Mouse (Mus musculus) embryo, embryonic 11 days (tissue): ENCODE results near the gene Exoc3l2.

Source experiments
- DNase-seq: peaks from one replicate; pipeline ENCODE4 v3.0.0-alpha.2; 2015

Gene Exoc3l2

DNA sequence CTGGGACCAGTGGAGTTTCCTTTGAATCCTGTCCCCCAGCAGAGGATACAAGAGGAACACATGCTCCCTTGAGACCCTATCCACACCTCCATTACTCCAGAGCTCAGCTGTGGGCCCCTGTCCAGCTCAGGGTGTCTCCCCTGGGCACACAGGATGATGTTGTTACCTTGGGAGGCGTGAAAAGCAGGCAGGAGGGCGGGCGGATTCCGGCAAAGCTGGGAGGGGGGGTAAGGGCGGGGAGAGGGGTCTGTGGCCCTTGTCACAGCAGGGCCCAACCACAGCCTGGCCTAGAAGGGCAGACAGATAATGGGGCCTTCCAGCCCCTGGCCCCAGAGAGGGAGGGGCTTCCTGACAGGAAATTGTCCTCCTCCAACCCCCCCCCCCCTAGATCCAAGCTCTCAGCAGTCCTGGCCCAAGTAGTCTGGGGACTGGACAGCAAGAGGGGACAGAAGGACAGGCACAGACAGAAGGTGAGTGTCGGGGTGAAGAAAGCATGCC, at the start of gene Exoc3l2:
Exoc3l2 (plus strand) TSS at position 448 of the 498 bp plus-strand sequence.
- no peak for DNase-seq

GRCm38 (mm10) chr7:19413525-19413924, 49.6 kb upstream of the Exoc3l2 start:
- DNase-seq, result no peak

- no peak for DNase-seq
Observed at GRCm38 (mm10) chr7:19416590-19416989, 46.5 kb upstream of the Exoc3l2 start.

GRCm38 (mm10) chr7:19420121-19420520, 43.0 kb upstream of the Exoc3l2 start:
- no peak for DNase-seq

DNA sequence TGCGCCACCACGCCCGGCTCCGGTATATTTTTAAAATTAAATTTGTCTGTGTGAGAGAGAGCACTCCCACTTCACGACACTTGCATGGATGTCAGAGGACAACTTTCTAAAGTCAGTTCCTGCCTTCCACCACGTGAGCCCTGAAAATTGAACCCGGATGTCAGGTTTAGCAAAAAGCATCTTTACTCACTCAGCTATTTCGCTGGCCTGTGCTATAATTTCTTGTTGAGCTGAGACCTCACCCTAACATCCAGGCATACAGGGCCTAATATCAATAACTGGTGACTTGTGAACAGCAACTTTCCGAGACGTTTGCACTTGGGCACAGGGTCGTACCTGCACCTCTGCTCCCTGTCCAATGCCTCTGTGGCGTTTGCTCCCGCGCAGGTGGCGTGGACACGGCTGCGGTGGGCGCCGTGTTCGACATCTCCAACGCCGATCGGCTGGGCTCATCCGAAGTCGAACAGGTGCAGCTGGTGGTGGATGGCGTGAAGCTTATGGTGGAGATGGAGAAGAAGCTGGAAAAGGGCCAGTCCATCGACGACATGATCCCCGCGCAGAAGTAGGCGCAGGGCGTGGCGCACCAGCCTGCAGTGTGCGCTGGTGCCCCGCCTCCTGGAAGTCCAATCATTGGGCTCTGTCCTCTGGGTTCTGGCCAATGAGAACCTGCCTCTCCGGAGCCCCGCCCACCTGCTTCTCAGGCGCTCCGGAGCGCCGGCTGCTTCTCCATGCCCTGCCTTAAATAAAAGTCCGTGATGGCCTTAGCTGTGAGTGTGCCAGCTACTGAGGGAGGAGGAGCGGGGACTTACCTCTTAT, 42.1 kb upstream of the Exoc3l2 start:
- peak; percentile 94 for DNase-seq

GRCm38 (mm10) chr7:19423083-19423482, 40.0 kb upstream of the Exoc3l2 start:
- no peak for DNase-seq

DNA sequence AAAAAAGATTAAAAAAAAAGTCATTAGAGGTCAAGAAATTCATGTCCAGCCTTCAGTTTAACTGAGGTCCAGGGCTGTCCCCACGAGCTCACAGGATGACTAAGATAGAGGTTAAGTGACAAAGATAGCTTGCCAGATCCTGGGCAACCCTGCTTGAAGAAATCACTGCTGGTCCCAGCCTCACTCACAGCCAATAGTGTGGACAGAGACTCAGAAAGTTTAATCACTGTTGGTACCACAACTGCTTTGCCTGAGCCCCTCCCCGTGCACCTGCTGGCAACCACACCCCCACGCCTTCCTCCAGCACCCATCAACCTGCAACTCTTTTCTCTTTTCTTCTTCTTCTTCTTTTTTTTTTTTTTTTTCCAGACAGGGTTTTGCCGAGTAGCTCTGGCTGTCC, 39.1 kb upstream of the Exoc3l2 start:
- no peak for DNase-seq

DNA sequence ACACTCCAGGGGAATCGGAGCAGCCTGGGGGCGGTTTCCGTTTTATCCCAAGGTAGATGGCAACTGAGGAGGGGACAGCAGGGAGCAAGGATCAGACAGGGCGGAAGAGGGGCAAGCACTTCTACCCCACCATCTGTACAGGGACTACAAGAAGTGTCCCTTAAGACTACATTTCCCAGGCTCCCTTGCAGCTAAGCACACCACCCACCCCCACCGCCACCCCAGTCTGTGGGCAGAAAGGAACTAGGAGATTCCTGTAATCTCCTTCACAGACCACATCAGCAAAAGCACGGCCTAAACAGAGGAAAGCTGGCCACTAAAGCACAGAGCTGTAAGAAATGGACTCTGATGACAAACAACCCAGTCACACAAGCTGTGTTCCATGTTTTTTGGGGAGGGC, 36.8 kb upstream of the Exoc3l2 start:
- no peak for DNase-seq

- no peak for DNase-seq
Observed at GRCm38 (mm10) chr7:19426888-19427287, 36.2 kb upstream of the Exoc3l2 start.

DNA sequence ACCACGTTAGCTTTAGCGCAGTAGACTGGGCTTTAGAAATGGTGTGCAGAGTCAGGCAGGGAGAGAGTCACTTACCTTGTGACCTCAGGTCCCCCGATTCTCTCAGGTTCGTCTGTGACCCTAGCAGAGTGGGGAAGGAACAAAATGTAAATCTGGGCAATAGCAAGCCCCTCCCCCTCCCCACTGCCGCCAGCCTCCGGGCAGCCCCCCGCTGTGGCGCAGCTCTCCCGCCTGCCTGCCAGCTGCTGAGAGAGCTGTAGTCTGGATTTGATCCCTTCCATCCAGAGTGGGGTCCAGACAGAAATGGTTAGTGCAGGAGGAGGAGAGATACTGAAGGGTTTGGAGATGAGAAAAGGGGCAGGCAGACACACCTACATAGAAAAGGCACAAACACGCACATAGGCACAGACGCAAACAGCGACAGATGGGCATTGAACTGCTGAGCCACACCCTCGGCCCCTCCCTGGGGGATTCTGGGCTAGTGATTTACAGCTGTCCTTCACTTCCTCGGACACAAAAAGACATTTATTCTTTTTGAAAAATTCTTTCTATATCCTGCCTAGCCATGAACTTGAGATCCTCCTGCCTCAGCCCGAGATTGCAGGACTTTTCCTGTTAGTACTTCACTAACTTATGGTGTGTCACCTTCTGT, 35.0 kb upstream of the Exoc3l2 start:
- DNase-seq, result no peak

- peak; percentile 21 for DNase-seq
Observed at GRCm38 (mm10) chr7:19429726-19430125, 33.4 kb upstream of the Exoc3l2 start.

- no peak for DNase-seq
Observed at GRCm38 (mm10) chr7:19430402-19430801, 32.7 kb upstream of the Exoc3l2 start.

DNA sequence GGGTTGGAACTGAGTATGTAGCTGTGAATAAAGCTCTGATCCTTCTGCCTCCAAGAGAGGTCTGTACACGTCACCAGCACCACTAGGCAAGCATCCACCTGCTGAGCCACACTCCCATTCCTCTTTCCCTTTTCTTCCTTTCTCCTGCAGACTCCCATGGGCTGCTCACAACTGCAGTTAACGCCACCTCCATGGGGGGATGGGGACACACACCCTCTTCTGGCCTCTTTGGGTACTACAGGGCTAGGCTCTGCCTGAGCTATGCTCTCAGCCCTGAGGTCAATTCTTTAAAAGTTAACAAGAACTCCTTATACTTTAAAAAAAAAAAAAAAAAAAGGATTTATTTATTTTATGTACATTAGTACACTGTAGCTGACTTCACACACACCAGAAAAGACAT, 30.7 kb upstream of the Exoc3l2 start:
- DNase-seq, result no peak

DNA sequence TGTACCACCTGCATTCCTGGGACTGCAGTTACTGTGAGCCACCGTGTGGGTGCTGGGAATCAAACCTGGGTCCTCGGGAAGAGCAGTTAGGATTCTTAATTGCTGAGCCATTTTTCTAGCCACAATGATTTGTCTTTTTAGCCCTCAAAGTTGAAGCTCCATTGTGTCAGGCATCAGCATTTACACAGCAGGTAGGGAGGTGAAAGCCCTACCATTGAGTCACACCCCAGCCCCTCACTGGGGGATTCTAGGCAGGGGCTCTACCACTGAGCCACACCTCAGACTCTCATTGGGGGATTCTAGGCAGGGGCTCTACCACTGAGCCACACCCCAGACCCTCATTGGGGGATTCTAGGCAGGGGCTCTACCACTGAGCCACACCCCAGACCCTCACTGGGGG, 26.9 kb upstream of the Exoc3l2 start:
- no peak for DNase-seq

DNA sequence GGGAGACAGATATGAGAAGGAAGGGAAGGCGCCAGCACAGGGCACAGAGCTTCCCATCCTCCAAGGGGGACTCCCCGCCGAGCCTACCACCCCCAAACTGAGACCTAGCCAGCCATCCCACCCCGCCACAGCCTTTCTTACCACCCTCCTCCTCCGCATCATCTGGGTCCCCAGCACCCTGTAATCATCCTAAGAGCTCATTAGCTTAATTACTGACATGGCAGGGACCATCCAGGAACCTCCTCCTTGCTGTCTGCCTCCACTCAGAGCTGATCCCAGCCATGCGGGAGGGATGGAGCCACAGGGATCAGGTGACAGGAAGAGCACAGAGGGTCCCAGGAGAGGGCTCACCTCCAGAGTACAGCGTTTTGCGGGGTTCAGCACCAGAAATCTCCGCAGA, 26.1 kb upstream of the Exoc3l2 start:
- no peak for DNase-seq

- DNase-seq, result no peak
Observed at GRCm38 (mm10) chr7:19441448-19442091, 21.6 kb upstream of the Exoc3l2 start.

DNA sequence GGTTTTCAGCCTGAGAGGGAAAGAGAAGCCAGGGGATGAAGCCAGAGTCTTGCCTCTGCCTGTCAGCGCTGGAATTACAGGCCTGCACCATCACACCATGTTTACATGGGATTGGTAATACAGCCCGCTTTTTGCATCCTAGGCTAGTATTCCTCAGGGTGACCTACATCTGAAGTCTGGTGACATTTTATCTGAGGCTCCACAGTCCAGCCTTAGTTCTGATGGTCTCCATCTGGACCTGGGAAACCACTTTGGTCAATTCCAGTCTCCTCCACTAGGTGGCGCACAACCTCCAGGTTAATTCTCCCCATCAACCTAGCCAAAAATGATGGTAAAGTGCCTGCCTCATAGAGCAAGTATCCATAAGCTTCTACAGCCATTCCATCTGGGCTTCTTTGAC, 19.8 kb upstream of the Exoc3l2 start:
- peak; percentile 78 for DNase-seq

DNA sequence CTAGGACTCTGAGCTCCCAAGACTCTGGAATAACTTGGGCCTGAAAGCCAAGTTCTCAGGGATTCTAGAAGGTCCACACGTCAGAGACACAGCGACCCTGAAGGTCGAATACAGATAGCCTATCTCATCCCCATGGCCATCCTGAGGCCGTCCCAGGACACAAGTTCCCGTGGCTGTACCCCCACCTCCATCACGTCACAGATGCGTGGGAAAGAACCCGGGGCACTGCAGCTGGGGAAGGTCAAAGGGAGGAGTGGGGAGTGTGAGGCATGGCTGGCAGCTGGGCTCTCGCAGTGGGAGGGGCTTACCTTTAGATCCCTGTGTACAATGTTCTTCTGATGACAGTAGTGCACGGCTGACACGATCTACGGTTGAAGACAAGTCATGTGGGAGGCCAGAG, 18.3 kb upstream of the Exoc3l2 start:
- no peak for DNase-seq

- DNase-seq, result no peak
Observed at GRCm38 (mm10) chr7:19447689-19448088, 15.4 kb upstream of the Exoc3l2 start.

DNA sequence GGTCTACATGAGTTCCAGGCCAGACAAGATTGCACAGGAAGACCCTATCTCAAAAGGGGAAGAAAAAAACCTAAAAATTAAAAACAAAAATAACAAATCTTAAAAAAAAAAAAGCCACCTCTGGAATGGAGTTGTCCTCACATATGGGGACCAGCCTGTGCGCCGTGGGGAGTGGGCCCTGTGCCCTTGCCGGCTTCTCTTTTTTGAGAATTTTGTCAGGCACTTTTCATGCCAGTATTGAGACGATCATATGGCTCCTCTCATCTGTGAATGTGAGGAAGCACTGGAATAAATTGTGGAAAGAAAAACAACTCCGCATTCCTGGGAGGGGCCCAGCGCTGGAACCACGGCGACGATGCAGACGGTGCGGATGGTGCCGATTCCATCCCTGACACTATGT, 14.0 kb upstream of the Exoc3l2 start:
- no peak for DNase-seq

GRCm38 (mm10) chr7:19455186-19455585, 7.9 kb upstream of the Exoc3l2 start:
- DNase-seq, result no peak

GRCm38 (mm10) chr7:19455819-19456495, 7.2 kb upstream of the Exoc3l2 start:
- no peak for DNase-seq

- DNase-seq, result no peak
Observed at GRCm38 (mm10) chr7:19456628-19457027, 6.5 kb upstream of the Exoc3l2 start.
